Mouse (Mus musculus): ENCODE results near the gene Gm28038.

Gene Gm28038

GRCm38 (mm10) chr2:30256616-30257350 lies 24.1 kb upstream of the Gm28038 start:
- no peak for DNase-seq (ENCODE audit: low spot score in 2 of 2)

- DNase-seq (ENCODE audit: low spot score in 2 of 2): no peak
Measured at GRCm38 (mm10) chr2:30257699-30258460, 23.0 kb upstream of the Gm28038 start.

GRCm38 (mm10) chr2:30258600-30258999 lies 22.2 kb upstream of the Gm28038 start:
- DNase-seq (ENCODE audit: low spot score in 2 of 2): no peak

GRCm38 (mm10) chr2:30259131-30260064 lies 21.4 kb upstream of the Gm28038 start:
- no peak for DNase-seq (ENCODE audit: low spot score in 2 of 2)

GRCm38 (mm10) chr2:30261064-30261736 lies 19.6 kb upstream of the Gm28038 start:
- no peak for DNase-seq (ENCODE audit: low spot score in 2 of 2)

GRCm38 (mm10) chr2:30261921-30262839 lies 18.7 kb upstream of the Gm28038 start:
- no peak for DNase-seq (ENCODE audit: low spot score in 2 of 2)

- DNase-seq (ENCODE audit: low spot score in 2 of 2): no peak
Measured at GRCm38 (mm10) chr2:30262840-30263441, 17.9 kb upstream of the Gm28038 start.

GRCm38 (mm10) chr2:30263811-30264210 lies 17.0 kb upstream of the Gm28038 start:
- no peak for DNase-seq (ENCODE audit: low spot score in 2 of 2)

- no peak for DNase-seq (ENCODE audit: low spot score in 2 of 2)
Measured at GRCm38 (mm10) chr2:30264671-30265519, 15.9 kb upstream of the Gm28038 start.

GRCm38 (mm10) chr2:30265767-30266253 lies 15.0 kb upstream of the Gm28038 start, which contains the start of gene Phyhd1:
Gene Phyhd1 (plus strand): TSS chr2:30266203.
- DNase-seq (ENCODE audit: low spot score in 2 of 2): no peak

- DNase-seq (ENCODE audit: low spot score in 2 of 2): peak in 1 of 2 experiments; percentile 74
Measured at GRCm38 (mm10) chr2:30266392-30266941, 14.4 kb upstream of the Gm28038 start.

GRCm38 (mm10) chr2:30267466-30267865 lies 13.4 kb upstream of the Gm28038 start:
- DNase-seq (ENCODE audit: low spot score in 2 of 2): no peak

- no peak for DNase-seq (ENCODE audit: low spot score in 2 of 2)
Measured at GRCm38 (mm10) chr2:30268371-30268770, 12.5 kb upstream of the Gm28038 start.

- DNase-seq (ENCODE audit: low spot score in 2 of 2): no peak
Measured at GRCm38 (mm10) chr2:30269241-30269990, 11.4 kb upstream of the Gm28038 start.

- DNase-seq (ENCODE audit: low spot score in 2 of 2): peak in 1 of 2 experiments; percentile 76
Measured at GRCm38 (mm10) chr2:30270134-30270533, 10.7 kb upstream of the Gm28038 start.

- DNase-seq (ENCODE audit: low spot score in 2 of 2): no peak
Measured at GRCm38 (mm10) chr2:30281651-30282050, 808 bp downstream of the Gm28038 start.

- DNase-seq (ENCODE audit: low spot score in 2 of 2): no peak
Measured at GRCm38 (mm10) chr2:30283193-30283592, 2.4 kb downstream of the Gm28038 start.

GRCm38 (mm10) chr2:30285004-30285403 lies 4.2 kb downstream of the Gm28038 start:
- DNase-seq (ENCODE audit: low spot score in 2 of 2): no peak
